Mouse (Mus musculus): ENCODE measurements at regions not wholly inside any gene's neighbourhood (a gene's known extent, or its start where the extent isn't known, plus 50 kb on each side); places are given as distances from the start of the nearest gene placed in this dataset.

DNA sequence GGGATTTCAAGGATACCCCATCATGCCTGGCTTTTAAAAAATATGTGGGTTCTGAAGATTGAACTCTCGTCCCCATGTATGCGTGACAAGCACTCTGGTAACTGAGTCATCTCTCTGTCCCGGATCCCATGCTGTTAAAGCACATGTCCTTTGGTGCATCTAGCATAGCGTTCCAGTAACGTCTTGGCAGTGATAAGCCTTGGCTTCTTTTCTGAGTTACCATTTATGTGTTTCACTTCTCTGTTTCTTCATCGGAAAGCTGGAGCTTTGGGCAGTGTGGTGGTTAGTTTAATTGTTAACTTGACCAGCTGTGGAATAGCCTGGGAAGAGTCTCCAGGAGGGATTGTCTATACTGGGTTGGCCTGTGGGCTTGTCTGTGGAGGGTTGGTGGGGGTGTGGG, 115.7 kb upstream of the Cxcr4 start:
- TF ChIP-seq EP300 (IDR thresholded peaks at IDR 0.05; ENCODE audit: insufficient read depth, low read depth, low read length) (no peak), CTCF (IDR thresholded peaks at IDR 0.05; ENCODE audit: low read depth, low read length) (no peak), POLR2A (IDR thresholded peaks at IDR 0.05; ENCODE audit: insufficient read depth, low read length) (no peak)

Data from ES-Bruce4 (cell line).